Mouse (Mus musculus) heart, embryonic 15.5 days (tissue): ENCODE results near the gene Atxn2l. TPM values are rescaled to one million over a fixed set of nuclear protein-coding genes. Genes with fewer than 3 reads are reported as not detected.
A peak's percentile ranks its signal among the peaks of the same experiment; 100 is the strongest.

Experiments
- ATAC-seq: fragments of 200-750 bp; cut with Nextera tagmentation; replicated peaks from 2 replicates; pipeline ENCODE4 v1.8.0; 2017; ENCODE audit warnings: low read depth, moderate TSS enrichment; ENCODE audit not compliant: insufficient number of reproducible peaks, insufficient read depth, low FRiP score
- H3K27ac ChIP-seq: fragments of 300-500 bp; sonication (generic); 2 replicates; pipeline ENCODE4 v1.5.1; 2015; ENCODE audit warnings: mild to moderate bottlenecking, inconsistent platforms
- H3K27me3 ChIP-seq: fragments of 300-500 bp; sonication (generic); 2 replicates; pipeline ENCODE4 v1.6.1; 2015; ENCODE audit warnings: inconsistent platforms
- H3K36me3 ChIP-seq: fragments of 300-500 bp; sonication (generic); 2 replicates; pipeline ENCODE4 v1.6.1; 2015; ENCODE audit warnings: mild to moderate bottlenecking, inconsistent platforms
- H3K4me1 ChIP-seq: fragments of 300-500 bp; sonication (generic); replicated peaks from 2 replicates; pipeline ENCODE4 v1.6.1; 2015; ENCODE audit warnings: inconsistent platforms
- H3K4me2 ChIP-seq: fragments of 300-500 bp; sonication (generic); 2 replicates; pipeline ENCODE4 v1.6.1; 2015; ENCODE audit warnings: inconsistent platforms, mild to moderate bottlenecking, moderate library complexity
- H3K4me3 ChIP-seq: fragments of 300-500 bp; sonication (generic); 2 replicates; pipeline ENCODE4 v1.5.1; 2015; ENCODE audit warnings: mild to moderate bottlenecking, inconsistent platforms
- H3K9ac ChIP-seq: fragments of 300-500 bp; sonication (generic); 2 replicates; pipeline ENCODE4 v1.6.1; 2015; ENCODE audit warnings: mild to moderate bottlenecking, inconsistent platforms
- H3K9me3 ChIP-seq: fragments of 300-500 bp; sonication (generic); replicated peaks from 2 replicates; pipeline ENCODE4 v1.6.1; 2016; ENCODE audit warnings: inconsistent platforms
- WGBS: fragments of 180-500 bp; shearing (Covaris S2); methylation state at CpG from one replicate; pipeline ENCODE4 v1.1.7; 2015; ENCODE audit warnings: mixed read lengths; 5-methylcytosine and 5-hydroxymethylcytosine counted together
- polyA plus RNA-seq: library from polyadenylated mRNA; unstranded; fragments of >200 nt; fragmentation: Nextera tagmentation; extraction: Ambion mirVana; gene quantifications from 2 replicates; pipeline ENCODE4 v1.2.1, GENCODE M21; 2015

The Atxn2l gene
- polyA plus RNA-seq, 1 experiment from 2014 or later = 31.0 TPM

DNA sequence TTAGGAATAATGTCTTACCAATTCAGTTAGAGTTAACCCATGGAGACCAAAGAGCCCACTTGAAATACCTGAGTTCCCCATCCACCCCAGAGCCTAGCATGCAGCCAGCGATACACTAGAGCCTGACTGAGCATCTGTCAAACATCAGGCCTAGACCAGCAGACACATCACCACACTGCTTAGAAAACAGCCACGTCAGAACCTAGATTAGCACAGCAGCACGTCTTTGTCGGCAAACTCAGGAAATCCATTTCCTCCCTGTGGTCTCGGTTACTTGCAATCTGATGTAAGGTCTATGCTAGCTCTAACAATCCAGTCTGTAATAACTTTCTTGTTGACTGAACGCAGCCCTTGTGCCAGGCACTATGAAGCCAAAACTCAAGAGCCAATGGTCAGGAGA is 33.2 kb downstream of the Atxn2l start:
- H3K9ac ChIP-seq = no peak overlapping the region
- ATAC-seq = no peak
- no peak overlapping the region for H3K4me3 ChIP-seq
- peaks cover 63% of the 10 kb centered on the region for H3K36me3 ChIP-seq
- H3K4me1 ChIP-seq = peaks cover 43% of the 10 kb centered on the region
- no peak overlapping the region for H3K4me2 ChIP-seq
- no peaks in the 10 kb centered on the region for H3K9me3 ChIP-seq
- 55% methylated on average over 6 of the region's 6 CpGs for WGBS
- no peaks in the 10 kb centered on the region for H3K27me3 ChIP-seq
- no peak overlapping the region for H3K27ac ChIP-seq

DNA sequence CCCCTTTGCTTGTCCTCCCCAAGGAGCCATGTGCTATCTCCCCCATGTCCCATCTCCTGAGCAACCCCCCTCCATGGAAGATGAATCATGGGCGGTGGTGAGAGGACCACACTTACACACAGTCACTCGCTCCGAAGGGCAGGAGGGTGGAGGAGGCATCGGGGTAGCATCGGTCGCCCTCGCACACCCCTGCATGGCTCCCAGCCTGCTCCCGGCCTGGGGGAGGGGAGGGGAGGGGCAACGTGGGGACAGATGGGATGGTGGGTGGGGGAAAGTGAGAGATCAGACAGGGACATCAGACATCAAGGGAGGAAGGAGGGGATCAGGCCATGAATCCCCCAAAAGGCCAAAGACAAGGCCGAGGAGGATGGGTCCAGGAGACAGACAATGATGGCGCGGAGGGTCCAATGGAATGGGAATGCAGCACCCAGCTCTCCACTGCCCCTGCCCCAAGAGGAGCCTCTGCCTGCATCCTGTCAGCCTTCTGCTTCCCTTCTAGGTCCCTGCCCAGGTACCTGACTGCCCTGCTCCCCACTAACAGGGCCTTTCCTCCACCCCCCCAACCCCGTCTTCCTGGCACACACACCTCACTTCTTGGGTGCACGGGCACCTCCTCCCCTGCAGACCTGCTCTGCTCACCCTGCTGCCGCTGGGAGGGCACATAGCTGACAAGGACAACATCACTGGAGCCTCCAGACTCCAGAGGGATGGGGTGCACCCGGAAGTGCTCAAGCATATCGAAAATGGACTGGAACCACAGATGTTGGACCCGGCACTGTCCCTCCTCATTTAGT is 35.2 kb downstream of the Atxn2l start:
- H3K9me3 ChIP-seq = no peaks in the 10 kb centered on the region
- no peak for ATAC-seq
- peaks cover 43% of the 10 kb centered on the region for H3K4me1 ChIP-seq
- no peak overlapping the region for H3K9ac ChIP-seq
- no peak overlapping the region for H3K27ac ChIP-seq
- H3K27me3 ChIP-seq = no peaks in the 10 kb centered on the region
- H3K4me2 ChIP-seq = no peak overlapping the region
- H3K36me3 ChIP-seq = peaks cover 63% of the 10 kb centered on the region
- 87% methylated on average over 18 of the region's 18 CpGs for WGBS
- H3K4me3 ChIP-seq = no peak overlapping the region

DNA sequence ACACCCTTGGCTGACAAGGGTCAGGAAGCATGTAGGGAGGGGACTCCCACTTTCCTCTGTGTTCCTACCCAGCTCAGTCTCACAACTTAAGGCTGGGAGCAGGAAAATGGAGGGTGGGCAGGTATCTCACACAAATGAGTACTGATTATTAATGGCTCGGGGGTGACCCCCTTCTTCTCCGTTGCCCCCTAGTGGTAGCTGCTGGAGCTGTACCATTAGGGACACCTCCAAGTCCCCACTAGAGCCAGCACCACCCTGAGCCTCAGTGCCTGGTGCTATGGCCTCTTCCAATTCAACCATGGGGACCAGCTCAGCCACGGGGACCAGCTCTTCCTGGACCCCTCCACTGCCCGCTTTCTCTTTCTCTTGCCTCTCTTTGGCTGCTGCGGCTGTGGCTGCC is 36.0 kb downstream of the Atxn2l start:
- H3K4me3 ChIP-seq = no peak overlapping the region
- no peaks in the 10 kb centered on the region for H3K27me3 ChIP-seq
- no peak overlapping the region for H3K9ac ChIP-seq
- no peaks in the 10 kb centered on the region for H3K9me3 ChIP-seq
- 70% methylated on average over 5 of the region's 5 CpGs for WGBS
- H3K36me3 ChIP-seq = peaks cover 58% of the 10 kb centered on the region
- no peak overlapping the region for H3K27ac ChIP-seq
- H3K4me1 ChIP-seq = peaks cover 39% of the 10 kb centered on the region
- H3K4me2 ChIP-seq = no peak overlapping the region
- no peak; the same call in 1 of the 2 replicates for ATAC-seq

DNA sequence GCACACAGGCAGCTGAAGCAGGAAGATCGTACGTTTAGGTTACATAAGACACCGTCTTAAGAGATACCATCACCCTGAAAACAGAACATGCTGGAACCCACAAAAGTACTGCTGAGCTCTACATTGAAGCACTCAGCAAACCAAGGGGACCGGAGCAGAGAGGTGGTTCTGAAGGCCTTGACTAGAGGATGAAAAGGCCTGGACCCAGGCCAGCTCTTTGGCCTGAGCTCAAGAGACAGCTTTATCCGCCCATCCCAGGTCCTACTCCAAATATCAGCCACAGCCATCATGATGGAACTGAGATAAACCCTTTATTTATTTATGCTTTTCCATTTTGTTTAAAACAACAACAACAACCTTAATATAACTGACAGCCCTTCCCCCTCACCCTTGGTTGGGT is 36.5 kb downstream of the Atxn2l start:
- Histone ChIP-seq H3K4me3 (no peak overlapping the region), H3K4me1 (peaks cover 37% of the 10 kb centered on the region), H3K27me3 (no peaks in the 10 kb centered on the region), H3K9ac (no peak overlapping the region), H3K36me3 (peaks cover 52% of the 10 kb centered on the region), H3K9me3 (no peaks in the 10 kb centered on the region), H3K27ac (peak overlapping the region; percentile 74), H3K4me2 (no peak overlapping the region)
- no peak for ATAC-seq
- WGBS = 78% methylated on average over 5 of the region's 5 CpGs

DNA sequence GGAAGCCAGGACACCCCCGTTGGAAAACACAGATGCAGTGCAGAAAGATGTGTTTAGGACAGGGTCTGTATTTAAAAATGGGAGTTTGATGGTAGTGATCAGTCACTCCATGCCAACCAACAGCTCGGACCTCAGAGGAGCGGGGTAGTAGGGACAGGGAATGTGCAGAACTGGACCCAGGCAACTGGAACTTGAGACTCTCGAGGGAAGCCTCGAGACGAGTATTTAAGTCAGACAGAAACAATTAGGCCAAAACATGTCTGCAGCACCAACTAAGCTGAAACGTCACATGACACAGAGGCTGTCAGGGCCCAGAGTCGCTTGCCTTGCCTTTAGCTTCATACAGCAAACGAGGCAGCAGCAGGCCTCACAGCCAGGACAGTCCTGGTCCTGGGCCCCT is 37.1 kb downstream of the Atxn2l start:
- no peaks in the 10 kb centered on the region for H3K27me3 ChIP-seq
- no peak overlapping the region for H3K9ac ChIP-seq
- no peak for ATAC-seq
- 44% methylated on average over 9 of the region's 9 CpGs for WGBS
- peak overlapping the region; percentile 74 for H3K27ac ChIP-seq
- H3K9me3 ChIP-seq = no peaks in the 10 kb centered on the region
- H3K36me3 ChIP-seq = peaks cover 46% of the 10 kb centered on the region
- H3K4me2 ChIP-seq = no peak overlapping the region
- peaks cover 38% of the 10 kb centered on the region for H3K4me1 ChIP-seq
- H3K4me3 ChIP-seq = no peak overlapping the region

DNA sequence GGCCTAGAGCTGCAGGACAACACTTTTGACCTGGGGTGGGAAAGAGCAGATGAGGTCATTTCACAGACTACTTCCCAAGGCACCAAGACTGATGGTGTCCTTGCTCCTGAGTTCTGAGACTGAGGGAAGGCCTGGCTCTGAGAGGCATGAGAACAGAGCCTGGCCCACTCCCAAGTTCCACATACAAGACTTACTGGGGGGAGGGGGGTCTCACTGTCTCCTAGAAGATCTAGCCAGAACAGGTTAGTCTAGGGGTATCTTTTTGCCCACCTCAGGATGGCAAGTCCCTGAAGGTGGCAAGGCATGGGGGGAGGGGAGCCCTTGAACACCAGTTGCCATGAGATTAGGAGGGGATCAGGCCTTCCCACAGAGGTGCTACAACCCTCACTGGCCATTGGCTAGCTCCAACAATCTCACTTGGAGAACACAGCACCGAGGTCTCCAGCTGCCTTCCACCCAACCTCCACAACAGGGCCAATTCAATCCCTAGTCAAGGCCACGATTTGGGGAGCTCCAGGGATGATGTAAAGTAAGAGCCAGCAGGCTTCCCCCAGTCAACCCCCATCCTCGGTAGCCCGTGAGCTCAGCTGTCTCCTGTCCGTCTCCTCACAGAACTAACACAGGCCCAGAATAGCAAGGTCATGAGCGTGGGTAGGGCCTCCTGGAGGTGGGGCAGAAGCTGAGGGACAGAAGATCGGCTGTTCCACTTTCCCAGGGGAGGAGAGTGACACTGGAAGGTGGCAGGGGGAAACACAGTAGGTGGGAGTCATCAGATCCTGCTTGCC is 37.8 kb downstream of the Atxn2l start:
- H3K4me3 ChIP-seq = no peak overlapping the region
- peak overlapping the region; percentile 14 for H3K4me2 ChIP-seq
- ATAC-seq = peak; percentile 70
- H3K36me3 ChIP-seq = peaks cover 41% of the 10 kb centered on the region
- no peaks in the 10 kb centered on the region for H3K27me3 ChIP-seq
- no peaks in the 10 kb centered on the region for H3K9me3 ChIP-seq
- H3K4me1 ChIP-seq = peaks cover 35% of the 10 kb centered on the region
- H3K27ac ChIP-seq = peak overlapping the region; percentile 74
- WGBS = 19% methylated on average over 7 of the region's 7 CpGs
- 0 out of 2 replicates have a peak overlapping the region, but pooled peaks have one; percentile 16 for H3K9ac ChIP-seq

DNA sequence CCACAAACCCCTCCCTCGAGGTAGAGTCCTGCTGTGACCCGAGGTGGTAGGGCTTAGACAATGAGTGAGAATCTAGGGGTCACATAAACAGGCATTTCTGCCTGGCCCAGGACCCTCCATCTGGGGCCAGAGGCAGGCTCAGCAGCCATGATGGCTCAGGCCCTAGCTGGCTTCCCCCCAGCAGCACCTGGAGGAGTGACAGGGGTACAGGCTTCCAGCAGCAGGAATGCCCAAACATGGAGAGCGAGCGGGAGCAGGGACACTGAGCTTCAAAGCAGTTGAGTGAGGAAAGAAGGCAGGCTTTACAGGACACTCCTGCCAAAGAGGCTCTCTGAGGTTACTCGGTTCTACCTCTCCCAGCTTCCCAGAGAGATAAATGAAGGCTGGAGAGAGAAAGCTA is 38.4 kb downstream of the Atxn2l start:
- Histone ChIP-seq H3K9me3 (no peaks in the 10 kb centered on the region), H3K36me3 (peaks cover 37% of the 10 kb centered on the region), H3K9ac (0 out of 2 replicates have a peak overlapping the region, but pooled peaks have one; percentile 16), H3K4me3 (no peak overlapping the region), H3K27ac (peak overlapping the region; percentile 74), H3K4me1 (peaks cover 35% of the 10 kb centered on the region), H3K4me2 (no peak overlapping the region), H3K27me3 (no peaks in the 10 kb centered on the region)
- 31% methylated on average over 5 of the region's 5 CpGs for WGBS
- ATAC-seq = no peak

DNA sequence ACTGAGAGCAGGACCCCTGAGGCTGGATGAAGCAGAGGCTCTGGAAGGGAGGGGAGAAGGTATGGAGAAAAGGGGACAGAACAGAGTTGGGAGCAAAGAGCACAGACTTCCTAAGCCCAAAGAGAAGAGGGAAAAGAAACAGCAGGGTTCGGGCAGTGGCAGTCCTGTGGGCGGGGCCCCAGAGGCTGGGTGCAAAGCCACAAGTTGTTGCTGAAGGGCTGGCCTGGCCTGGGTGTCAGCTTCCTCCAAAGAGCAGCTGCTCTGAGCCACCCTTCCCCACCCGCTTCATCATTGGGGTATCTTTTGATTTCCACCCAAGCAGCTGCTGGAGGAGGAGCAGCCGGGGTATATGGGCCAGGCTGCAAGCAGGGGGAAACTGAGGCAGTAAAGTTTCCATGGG is 39.1 kb downstream of the Atxn2l start:
- Histone ChIP-seq H3K4me3 (no peak overlapping the region), H3K9me3 (no peaks in the 10 kb centered on the region), H3K4me2 (no peak overlapping the region), H3K36me3 (peaks cover 29% of the 10 kb centered on the region), H3K27me3 (no peaks in the 10 kb centered on the region), H3K9ac (no peak overlapping the region), H3K27ac (0 out of 2 replicates have a peak overlapping the region, but pooled peaks have one; percentile 74), H3K4me1 (peaks cover 35% of the 10 kb centered on the region)
- 69% methylated on average over 4 of the region's 4 CpGs for WGBS
- no peak for ATAC-seq

DNA sequence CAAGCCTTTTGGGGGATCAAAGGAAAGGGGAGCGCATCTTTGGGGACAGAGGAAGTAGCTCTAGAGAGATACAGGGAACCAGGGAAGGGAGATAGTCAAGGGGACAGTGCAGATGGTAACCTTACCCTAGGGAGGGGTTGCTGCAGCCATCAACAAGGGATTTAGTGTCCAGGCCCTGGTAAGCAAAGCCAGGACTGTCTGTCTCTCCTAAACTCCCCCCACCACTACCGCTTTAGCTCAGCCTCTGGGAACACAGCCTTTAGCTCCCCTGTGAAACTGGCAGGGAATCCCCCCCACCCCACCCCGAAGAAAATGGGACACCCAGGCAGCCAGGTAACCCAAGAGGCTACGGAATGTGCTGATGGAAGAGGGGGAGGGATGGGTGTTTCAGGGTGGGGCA is 39.7 kb downstream of the Atxn2l start:
- H3K9ac ChIP-seq = no peak overlapping the region
- no peak overlapping the region for H3K4me2 ChIP-seq
- 54% methylated on average over 4 of the region's 4 CpGs for WGBS
- H3K4me3 ChIP-seq = no peak overlapping the region
- no peak overlapping the region for H3K27ac ChIP-seq
- peaks cover 40% of the 10 kb centered on the region for H3K4me1 ChIP-seq
- H3K27me3 ChIP-seq = no peaks in the 10 kb centered on the region
- H3K9me3 ChIP-seq = no peaks in the 10 kb centered on the region
- no peak for ATAC-seq
- H3K36me3 ChIP-seq = peaks cover 24% of the 10 kb centered on the region

DNA sequence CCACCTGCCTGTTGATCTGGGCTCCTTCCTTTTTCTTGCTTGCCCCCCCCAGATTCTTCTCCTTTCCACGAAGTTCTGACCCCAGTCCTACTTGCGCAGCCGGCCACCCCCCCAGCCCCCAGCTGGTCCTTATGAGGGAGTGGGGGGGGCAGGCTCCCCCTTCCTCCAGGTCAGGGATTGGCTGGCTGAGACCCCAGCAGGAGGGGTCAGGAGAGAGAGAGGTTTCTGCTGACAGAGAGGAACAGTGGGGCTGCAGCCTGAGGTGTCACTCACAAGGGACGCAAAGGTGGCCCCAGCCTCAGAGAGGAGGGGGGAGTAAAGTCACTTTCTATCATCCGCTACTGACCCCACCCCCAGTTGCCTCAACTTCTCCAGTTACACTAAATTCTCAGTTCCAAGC is 40.2 kb downstream of the Atxn2l start, which contains the start of gene Atp2a1:
Gene Atp2a1 (minus strand): TSS at position 105 of the 400 bp plus-strand sequence.
- H3K9me3 ChIP-seq = no peaks in the 10 kb centered on the region
- H3K27ac ChIP-seq = no peak within 1 kb of the TSS
- no peaks in the 10 kb centered on the region for H3K27me3 ChIP-seq
- H3K9ac ChIP-seq = no peak within 1 kb of the TSS
- H3K4me2 ChIP-seq = no peak within 1 kb of the TSS
- H3K36me3 ChIP-seq = peaks cover 18% of the 10 kb centered on the region
- no peak within 1 kb of the TSS for H3K4me3 ChIP-seq
- 45% methylated on average over 5 of the region's 5 CpGs for WGBS
- peaks cover 44% of the 10 kb centered on the region for H3K4me1 ChIP-seq
- ATAC-seq = no peak

DNA sequence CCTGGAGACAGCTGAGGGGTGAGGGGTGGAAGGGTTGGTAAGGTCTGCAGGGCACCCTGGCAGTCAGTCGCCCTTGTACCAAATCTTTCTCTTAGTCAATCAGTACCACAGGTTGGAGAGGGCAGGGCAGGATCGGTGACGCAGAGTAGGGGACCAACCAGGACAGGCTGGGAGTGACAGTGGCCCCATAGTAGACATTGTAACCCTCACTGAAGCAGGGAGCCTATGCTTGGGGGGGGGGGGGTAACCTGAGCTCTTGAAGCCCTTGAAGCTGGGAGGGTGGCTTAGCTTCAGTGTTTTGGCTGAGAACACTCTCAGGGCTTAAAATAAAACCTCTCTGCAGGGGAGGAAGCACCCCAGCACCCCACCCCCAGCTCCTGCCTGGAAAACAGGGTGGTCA is 41.6 kb downstream of the Atxn2l start:
- Histone ChIP-seq H3K4me2 (no peak overlapping the region), H3K27me3 (no peaks in the 10 kb centered on the region), H3K4me3 (no peak overlapping the region), H3K9ac (no peak overlapping the region), H3K27ac (no peak overlapping the region), H3K9me3 (no peaks in the 10 kb centered on the region), H3K4me1 (peaks cover 43% of the 10 kb centered on the region), H3K36me3 (peaks cover 4% of the 10 kb centered on the region)
- 49% methylated on average over 3 of the region's 3 CpGs for WGBS
- ATAC-seq = no peak
